Mouse (Mus musculus) hematopoietic stem cell, adult 5-6 weeks (primary cell): ENCODE results near the gene Vstm2b. TPM values are rescaled to one million over a fixed set of nuclear protein-coding genes. Genes with fewer than 3 reads are reported as not detected.

Experiments used
- ATAC-seq, 2 experiments: fragments of 125-278 bp in 1 of 2; replicated peaks in 1 of 2; 2 replicates each; pipeline ENCODE4 v1.8.0; 2016 to 2017; ENCODE audit warnings: inconsistent platforms in 2 of 2, mild to moderate bottlenecking in 2 of 2, moderate number of reproducible peaks in 2 of 2, low read depth in 1 of 2, moderate TSS enrichment in 1 of 2; ENCODE audit not compliant: low FRiP score in 2 of 2, poor library complexity in 2 of 2, severe bottlenecking in 2 of 2, insufficient read depth in 1 of 2, low TSS enrichment in 1 of 2
- total RNA-seq: library from RNA; stranded (forward); fragments of 172-1452, 232-1000 nt; gene quantifications from 2 replicates; pipeline ENCODE4 v1.2.3, GENCODE M21; 2017

Gene Vstm2b
- total RNA-seq, 1 experiment from 2014 or later = not detected

- no peak for ATAC-seq
These were observed 41.2 kb downstream of the Vstm2b start for GRCm38 (mm10) chr7:40939371-40939770.

- no peak for ATAC-seq
These were observed 44.3 kb downstream of the Vstm2b start for GRCm38 (mm10) chr7:40942233-40942935.

Other genes starting within 250 kb of the Vstm2b start
- not detected in 2 replicates for gene 4930433I11Rik, start 89.2 kb downstream of the Vstm2b start, total RNA-seq
- not detected in 2 replicates for gene Gm4884, start 134.4 kb downstream of the Vstm2b start, total RNA-seq